Mouse (Mus musculus) cerebellum, adult 9-11 months (tissue): ENCODE measurements around the gene Slc25a44.

ENCODE experiments used
- DNase-seq: peaks from one replicate; pipeline ENCODE4 v3.0.0; 2022

Slc25a44 gene

DNA sequence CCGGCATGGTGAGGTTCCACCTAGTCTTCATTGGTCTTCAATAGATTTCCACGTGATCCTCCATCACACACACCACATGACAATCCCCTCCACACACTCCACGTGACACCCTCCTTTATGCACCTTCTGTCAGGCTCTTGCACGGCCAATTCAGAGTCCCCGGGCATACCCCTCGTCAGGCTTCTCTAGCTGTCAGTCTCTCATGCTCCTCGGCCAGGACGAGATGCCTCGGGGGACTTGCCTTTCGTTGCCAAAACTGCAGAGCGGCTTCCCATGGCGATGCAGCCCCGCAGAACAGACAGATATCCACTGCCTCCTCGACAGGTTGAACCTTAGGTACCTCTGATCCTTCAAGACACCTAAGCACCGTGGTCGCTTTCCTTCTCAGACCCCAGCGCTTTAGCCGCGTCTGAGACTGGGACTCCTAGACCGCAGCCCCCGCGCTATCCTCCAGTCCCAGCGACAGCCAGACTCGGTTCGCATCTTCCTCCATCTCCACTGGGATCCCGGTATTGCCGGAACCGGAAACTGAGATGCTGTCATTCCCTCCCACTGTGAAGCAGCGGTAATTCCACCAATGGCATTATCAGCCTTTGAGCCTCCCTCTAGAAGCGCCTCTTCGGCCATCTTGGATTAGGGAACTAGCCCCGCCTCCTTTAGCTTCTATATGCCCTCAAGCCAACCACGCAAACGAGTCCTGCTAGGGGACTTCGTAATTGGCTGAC lies at the start of gene Slc25a44:
TSS of gene Slc25a44 (minus strand) at position 535 of the 725 bp plus-strand sequence.
- peak; percentile 98 for DNase-seq

DNA sequence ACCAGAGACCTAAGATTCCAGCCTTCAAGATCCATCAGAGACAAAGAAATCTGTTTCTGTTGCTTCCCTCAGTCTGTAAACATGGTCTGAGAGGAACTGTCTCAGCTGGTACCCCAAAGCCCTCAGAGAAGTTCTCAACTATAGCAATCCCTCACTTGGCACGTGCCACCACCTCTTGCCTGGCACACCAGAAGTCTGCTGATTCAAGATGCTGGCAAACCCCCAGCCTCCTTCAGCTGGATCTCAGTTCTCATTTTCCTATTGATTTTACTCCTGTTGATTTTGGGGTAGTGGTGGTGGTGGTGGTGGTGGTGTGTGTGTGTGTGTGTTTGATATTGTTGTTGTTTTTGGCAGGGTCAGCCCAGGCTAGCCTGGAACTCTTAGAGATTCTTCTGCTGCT lies 48.6 kb upstream of the Slc25a44 start:
- no peak for DNase-seq

- no peak for DNase-seq
Observed at GRCm38 (mm10) chr3:88473020-88473419, 48.1 kb upstream of the Slc25a44 start.

- no peak for DNase-seq
Observed at GRCm38 (mm10) chr3:88470943-88471479, 46.1 kb upstream of the Slc25a44 start.

DNA sequence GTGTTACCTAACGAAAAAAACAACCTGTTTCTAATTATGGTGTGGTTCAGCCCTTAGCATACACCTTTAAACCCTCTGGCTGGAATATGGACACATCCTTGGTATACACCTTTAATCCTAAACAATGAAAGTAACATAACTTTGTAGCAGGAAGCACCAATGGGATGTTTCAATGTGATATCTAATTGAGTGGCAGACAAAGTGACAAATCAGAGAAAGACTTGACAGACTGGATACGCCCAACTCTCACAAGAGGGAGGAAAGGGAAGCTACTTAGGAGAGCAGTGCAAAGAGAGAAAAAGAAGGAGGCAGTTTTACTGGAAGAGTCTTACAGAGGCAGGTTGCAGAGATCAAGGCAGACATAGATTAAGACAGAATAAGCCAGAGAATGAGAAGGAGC lies 44.5 kb upstream of the Slc25a44 start:
- DNase-seq = no peak

DNA sequence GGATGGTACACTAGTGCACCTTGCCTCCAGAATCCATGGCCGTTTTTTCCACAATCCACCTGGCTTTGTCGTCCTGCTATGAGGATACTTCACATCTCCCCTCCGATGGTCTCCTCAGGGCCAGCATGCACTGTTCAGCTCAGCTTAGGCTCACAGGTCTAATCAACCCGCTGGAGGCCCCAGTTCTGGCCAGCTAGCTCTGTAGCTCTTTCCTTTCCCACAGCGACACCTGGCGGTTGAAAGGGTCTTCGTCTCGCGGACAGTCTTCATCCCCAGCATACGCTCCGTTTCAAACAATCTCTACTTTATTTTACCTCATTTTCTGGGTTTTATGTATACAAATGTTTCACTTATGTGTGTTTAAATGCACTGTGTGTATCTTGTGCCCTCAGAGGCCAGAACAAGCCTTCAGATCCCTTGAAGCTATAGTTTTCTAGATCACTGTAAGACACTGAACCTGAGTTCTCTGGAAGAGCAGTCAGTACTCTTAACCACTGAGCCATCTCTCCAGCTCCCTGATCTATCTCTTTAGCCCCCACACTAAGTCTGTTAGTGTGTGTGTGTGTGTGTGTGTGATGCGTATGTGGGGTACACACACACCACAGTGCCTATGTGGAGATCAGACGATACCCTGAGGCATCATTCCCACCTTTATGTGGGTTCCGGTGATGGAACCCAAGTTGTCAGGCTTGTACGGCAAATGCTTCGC lies 42.3 kb upstream of the Slc25a44 start:
- peak; percentile 79 for DNase-seq

DNA sequence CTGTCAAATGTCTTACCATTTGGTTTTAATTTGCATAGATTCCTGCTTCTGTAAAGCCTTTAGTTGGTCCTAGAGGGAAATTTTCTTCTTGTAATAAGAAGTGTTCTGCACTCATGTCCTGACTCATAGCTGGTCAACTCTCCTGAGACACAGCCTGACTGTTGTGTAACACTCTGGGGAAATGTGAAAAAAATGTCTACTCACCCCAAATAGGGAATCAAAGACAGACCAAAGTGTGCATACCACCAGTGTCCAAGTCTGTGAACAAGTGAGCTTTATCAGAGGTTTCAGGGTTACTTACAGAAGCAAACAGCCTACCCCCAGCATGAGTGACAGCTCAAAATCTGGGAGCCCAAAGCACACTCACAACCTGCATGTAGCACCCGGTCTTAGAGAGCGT lies 40.2 kb upstream of the Slc25a44 start:
- DNase-seq = no peak

DNA sequence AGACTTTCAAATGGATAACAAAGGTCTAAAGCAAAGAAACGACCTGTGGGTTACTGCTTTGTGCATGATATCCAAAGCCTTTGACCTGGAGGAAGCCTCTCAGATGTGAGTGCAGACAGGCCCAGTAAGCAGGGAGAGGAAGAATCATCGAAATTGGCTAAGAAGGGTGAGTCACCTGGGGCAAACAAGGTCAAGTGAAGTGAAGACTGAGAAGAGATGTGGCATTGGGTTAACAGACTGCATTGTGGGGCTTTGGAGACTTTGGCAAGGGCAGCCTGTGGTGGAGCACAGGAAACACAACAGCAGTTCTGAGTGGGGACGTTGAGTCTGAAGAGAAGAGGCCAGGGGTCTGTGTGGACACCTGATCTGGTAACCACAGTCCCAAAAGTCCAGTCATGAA lies 39.5 kb upstream of the Slc25a44 start:
- DNase-seq = no peak

DNA sequence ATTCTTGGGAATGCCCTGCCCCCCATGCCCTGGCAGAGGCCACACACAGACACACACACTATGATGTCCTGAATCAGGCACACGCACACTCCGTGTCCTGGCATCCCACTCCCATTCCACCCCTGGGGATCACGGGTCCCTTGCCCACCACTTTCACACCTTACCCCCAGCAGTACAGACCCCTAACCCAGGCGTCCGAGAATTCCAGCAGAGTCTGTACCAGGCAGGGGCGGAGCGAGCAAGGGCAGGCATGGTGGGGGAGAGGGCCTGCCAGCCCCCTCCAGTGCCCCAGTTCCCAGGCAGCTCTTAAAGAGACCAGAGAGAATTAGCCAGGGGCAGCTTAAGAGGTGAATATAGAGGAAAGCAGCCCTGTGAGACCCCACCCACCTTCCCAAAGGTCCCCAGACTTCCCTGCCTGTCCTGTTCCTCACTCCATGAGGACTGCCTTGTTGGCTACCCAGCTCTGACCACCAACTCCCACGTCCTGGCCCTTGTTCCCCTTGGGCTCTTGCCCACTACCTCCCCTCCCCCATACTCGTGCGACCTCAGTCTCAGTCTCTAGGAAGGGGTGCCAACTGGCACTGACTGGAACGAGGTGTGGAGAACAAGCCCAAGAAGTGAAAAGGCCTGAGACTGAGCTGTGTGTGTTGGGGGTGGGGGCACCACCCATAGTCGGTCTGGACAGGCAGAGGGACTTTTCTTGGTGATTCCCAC lies 36.2 kb upstream of the Slc25a44 start, which contains the start of gene Sema4a:
TSS of gene Sema4a (minus strand) at position 200 of the 714 bp plus-strand sequence.
- no peak for DNase-seq

DNA sequence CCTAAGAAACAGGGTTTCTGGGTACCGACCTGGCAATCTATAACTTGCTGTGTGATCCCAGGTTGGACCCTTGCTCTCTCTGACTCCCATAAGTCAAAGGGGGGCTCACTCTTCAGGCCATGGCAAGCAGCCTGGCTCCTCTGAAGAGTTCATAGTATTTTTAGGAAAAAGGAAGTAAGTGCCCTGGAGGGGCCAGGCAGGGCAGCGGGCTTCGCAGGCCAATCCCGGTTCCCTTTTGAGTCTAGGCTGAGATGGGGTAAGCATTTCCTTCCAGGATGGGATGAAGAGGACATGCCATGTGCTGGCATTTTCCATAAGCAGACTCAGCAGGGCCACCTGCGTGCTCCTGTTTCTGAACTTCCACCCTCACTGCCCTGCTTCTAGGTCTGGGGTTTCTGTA lies 35.1 kb upstream of the Slc25a44 start:
- DNase-seq = no peak

GRCm38 (mm10) chr3:88458778-88459219 lies 33.9 kb upstream of the Slc25a44 start:
- no peak for DNase-seq

DNA sequence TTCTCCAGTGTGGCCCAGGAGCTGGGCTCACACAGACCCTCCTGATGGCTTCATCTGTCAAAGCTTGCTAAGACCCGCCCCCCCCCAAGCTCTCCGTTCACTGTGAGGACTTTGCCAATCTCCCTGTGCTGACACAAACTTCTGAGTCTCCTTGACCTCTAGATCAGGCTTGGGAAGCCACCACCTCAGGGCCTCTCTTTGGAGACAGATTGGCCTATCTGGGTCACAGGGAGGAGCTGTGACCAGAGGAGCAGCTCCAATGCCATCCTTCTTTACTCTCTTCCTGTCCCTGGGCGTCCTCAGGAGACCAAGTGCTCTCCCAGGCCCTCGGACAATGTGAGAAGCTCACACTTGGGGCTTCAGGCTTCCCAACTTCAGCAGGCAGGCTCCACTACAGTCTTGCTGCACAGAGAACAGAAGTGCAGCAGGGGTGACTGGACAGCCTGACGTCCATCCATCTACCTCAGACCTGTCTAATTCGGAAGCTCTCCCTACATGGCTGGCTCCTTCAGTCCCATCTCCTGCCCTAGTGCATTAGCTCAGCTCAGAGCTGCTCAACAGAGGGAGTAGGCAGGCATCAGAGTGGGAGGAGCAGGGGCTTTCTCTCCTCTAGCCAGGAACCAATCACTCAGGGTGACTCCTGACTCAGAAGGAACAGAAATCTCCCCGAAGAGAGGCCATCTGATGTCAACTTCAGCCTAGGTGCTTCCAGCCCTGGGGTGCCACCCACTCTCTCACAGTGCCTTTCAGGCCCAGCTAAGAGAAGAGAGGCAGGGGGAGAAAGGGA lies 32.0 kb upstream of the Slc25a44 start:
- DNase-seq = no peak

DNA sequence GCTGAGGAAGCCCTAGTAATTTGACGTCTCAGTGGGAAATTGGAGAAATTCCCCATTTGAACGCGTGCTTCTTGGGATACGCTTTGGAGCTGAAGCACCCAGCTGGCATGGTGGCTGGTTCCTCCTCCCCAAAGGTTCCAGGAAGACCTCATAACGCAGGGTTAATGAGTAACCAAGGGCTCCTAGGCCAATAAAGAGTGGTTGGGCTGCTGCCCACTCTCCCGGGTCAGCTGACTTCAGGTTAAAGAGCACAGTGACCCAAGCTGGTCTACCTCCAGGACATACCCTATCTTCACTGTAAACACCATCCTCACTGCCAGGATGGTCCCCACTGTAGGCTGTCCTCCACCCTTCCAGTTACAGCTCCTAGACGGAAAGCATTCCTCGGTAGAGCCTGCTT lies 31.4 kb upstream of the Slc25a44 start:
- no peak for DNase-seq

DNA sequence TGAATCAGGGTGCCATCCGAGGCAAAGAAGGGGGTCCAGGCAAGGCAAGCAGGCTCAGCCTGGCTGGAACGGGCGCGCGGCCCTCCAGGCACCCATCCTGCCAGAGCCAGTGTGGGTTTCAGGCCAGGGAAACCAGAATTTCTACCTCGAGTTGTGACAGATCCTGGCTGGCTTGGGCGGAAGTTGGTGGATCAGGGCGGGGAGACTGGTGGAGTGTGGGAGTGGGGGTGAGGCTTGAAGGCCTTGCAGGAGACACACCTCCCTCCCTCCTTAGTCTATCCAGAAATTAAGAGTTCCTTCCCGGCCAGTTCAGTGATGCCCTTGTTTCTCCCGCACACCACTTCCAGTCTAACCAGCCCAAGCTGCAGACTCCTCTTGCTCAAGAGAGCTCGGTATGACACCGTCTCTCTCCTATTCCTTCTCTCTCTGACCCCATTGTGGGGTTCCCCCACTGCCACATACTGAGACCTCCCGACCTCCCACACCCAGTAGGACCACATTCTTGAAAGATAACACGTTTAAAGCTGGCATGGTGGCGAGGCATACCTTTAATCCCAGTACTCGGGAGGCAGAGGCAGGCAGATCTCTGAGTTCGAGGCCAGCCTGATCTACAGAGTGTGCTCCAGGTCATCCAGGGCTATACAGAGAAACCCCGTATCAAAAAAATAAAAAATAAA lies 30.8 kb upstream of the Slc25a44 start:
- DNase-seq = no peak

- DNase-seq = no peak
Observed at GRCm38 (mm10) chr3:88454762-88455587, 30.0 kb upstream of the Slc25a44 start.

DNA sequence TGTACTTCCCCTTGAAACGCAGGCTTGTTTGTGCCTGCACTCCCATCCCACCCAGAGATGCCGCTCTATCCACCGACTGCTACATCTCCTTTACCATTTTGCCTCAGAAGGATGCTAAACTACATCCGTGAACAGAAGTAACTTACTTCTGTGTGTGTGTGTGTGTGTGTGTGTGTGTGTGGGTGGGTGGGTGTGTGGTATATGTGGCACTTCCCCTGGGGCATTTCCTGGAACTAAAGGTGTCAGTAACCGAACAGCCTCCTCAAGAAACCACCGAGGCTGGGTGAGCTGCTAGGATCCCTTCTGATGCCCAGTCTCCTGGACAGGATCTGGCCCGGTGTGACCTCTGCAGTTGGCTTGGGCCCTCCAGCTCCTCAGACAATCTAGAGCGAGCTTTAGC lies 29.0 kb upstream of the Slc25a44 start:
- no peak for DNase-seq

DNA sequence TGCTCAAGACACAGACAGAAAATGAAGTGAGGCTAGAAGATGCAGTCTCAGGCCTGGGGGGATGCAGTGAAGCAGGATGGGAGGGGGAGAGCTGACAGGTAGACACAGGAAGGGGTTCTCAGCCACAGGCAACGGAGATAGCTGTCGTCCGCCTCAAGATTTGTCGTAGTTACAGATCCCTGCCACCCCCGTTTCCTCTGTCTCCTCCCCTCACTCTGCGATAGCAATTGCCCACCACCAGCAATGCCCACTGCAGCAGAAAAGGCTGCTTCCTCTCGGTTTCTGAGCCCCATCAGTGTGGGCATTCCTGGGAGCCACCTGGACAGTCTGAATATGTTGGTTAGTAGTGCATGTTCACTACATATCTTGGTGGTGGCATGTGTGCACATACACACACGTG lies 28.4 kb upstream of the Slc25a44 start:
- DNase-seq = no peak

DNA sequence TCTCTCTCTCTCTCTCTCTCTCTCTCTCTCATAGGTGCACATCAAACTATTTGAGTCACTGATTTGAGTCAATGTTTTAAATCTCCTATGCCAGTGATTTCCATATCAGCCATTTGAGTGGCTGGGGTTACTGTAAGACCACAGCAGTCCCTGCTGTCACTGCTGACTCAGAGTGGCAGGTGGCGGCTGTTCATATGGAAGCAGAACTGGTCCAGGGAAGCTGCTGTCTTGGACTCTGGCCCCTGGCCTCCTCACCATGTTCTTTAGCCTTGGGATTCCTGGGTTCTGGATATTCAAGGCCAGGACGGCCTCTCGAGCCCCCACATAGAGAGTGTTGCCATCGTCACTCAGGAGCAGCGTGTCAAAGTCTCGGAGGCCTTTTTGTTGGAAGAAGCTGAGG lies 27.8 kb upstream of the Slc25a44 start:
- no peak for DNase-seq

DNA sequence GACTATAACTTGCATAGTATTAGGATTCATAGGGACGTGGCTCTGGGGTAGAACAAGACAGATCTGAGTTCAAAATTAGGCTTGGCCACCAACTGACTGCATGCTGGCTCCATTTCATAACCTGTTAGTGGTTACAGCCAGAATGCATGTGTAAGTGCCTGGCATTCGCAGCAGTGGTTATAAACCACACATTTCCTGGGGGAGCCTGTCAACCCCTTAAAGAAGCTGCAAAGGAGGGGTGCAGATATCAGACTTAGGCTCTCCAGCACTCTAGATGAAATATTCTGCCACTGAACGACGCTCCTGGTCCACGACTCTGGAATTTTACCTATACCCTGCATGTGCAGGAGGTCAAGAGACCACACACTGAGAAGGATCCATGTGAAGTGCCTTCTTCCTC lies 27.3 kb upstream of the Slc25a44 start:
- no peak for DNase-seq

DNA sequence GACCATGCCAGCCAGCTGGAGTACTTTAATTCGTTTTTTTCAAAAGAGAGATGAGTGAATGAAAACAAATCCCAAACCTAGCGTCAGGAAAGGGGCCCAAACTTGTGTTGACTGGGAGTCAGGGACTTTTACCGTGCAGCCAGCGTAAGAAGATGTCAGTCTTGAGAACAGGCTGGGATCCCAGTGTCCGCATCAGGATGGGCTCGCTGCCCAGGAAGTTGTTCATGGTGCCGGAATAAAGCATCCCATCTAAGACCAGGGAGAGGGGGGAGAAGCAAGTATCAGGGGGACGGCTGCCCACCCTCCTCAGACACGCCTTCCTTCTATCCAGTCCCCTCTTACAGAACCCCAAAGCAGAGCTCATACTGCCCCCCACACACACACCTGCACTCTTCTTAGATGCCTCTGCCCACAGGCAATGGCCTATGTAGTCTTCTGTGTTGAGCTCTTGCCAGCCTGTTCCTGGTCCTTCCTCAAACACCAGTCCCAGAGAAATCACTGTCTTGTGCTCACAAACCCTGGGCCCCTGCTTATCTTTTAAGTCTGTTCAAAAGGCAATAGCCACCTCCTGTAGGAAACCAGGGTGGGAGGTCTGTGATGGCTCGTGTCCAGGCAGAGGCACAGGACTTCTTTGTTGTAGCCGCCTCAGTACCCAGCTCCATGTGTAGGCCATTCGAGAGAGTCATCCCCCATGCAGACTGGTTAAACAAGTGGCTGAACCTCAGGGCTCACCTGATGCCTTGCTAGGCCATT lies 25.6 kb upstream of the Slc25a44 start:
- DNase-seq = no peak
